24 mouse cellular contexts compared by ENCODE assay signal in genomic region chr8:124229883-124230282, GRCm38 (mm10). TPM values are rescaled to one million over a fixed set of nuclear protein-coding genes. Genes with fewer than 3 reads are reported as not detected.
DNase-seq lines count a peak whose midpoint lies in the region; ATAC-seq and TF ChIP-seq lines count a peak whose summit lies in the region.
"Had no signal": no experiment of that assay in that cellular context is flagged by ENCODE, and none has a peak within 500 bp of the region (broad histone marks: within the 10 kb centered on the region; RNA-seq: fewer than 3 reads in every experiment).

No protein-coding gene starts in this region.

- H3K36me3 ChIP-seq in heart, embryonic 11.5 days (ENCODE audit: control insufficient read depth, insufficient read depth, low read length) = no peaks in the 10 kb centered on the region
- no peaks in the 10 kb centered on the region for H3K36me3 ChIP-seq in heart, postnatal 0 days (replicated peaks; ENCODE audit: control insufficient read depth, insufficient read depth, low read length)
- peaks cover 20% of the 10 kb centered on the region for H3K36me3 ChIP-seq in megakaryocyte, embryonic 14.5 days (replicated peaks; ENCODE audit: low read length)
- H3K36me3 ChIP-seq in neural tube, embryonic 15.5 days = no peaks in the 10 kb centered on the region
- H3K36me3 ChIP-seq: embryonic facial prominence, embryonic 15.5 days; hindbrain, embryonic 13.5 days; limb, embryonic 10.5 days; liver, embryonic 15.5 days had no signal

- no peak for ATAC-seq in heart, embryonic 11.5 days (replicated peaks; ENCODE audit: insufficient number of reproducible peaks, low FRiP score, low TSS enrichment)
- no peak for ATAC-seq in heart, postnatal 0 days (ENCODE audit: insufficient read depth, low read depth)
- ATAC-seq in neural tube, embryonic 15.5 days (ENCODE audit: low FRiP score) = no peak
- ATAC-seq: forebrain, embryonic 14.5 days; inflammation-experienced regulatory T-cells, adult 6 months had no signal

- no peak overlapping the region for H3K4me3 ChIP-seq in heart, embryonic 11.5 days (ENCODE audit: low read depth, low read length)
- H3K4me3 ChIP-seq in heart, postnatal 0 days (ENCODE audit: low read depth, low read length) = no peak overlapping the region
- peak overlapping the region; percentile 20 for H3K4me3 ChIP-seq in bone marrow macrophage, adult 2 months (ENCODE audit: insufficient read depth, low read length)
- peak overlapping the region; percentile 86 for H3K4me3 ChIP-seq in megakaryocyte, embryonic 14.5 days (replicated peaks)
- H3K4me3 ChIP-seq in neural tube, embryonic 15.5 days (replicated peaks) = no peak overlapping the region
- H3K4me3 ChIP-seq: gastrocnemius, adult 2 months; hindbrain, embryonic 13.5 days; limb, embryonic 10.5 days; liver, embryonic 15.5 days had no signal

- no peak overlapping the region for H3K9ac ChIP-seq in heart, embryonic 11.5 days (ENCODE audit: low read depth, low read length)
- H3K9ac ChIP-seq in heart, postnatal 0 days (replicated peaks; ENCODE audit: low read depth, low read length) = no peak overlapping the region
- no peak overlapping the region for H3K9ac ChIP-seq in neural tube, embryonic 15.5 days (replicated peaks)
- H3K9ac ChIP-seq: embryonic facial prominence, embryonic 15.5 days; hindbrain, embryonic 13.5 days; liver, embryonic 15.5 days had no signal

- H3K4me1 ChIP-seq in heart, embryonic 11.5 days (ENCODE audit: control insufficient read depth, insufficient read depth, low read length) = peaks cover 33% of the 10 kb centered on the region
- 0 out of 2 replicates have a peak, but pooled peaks cover 8% of the 10 kb centered on the region for H3K4me1 ChIP-seq in heart, postnatal 0 days (ENCODE audit: control insufficient read depth, insufficient read depth)
- peaks cover 44% of the 10 kb centered on the region for H3K4me1 ChIP-seq in bone marrow macrophage, adult 2 months (ENCODE audit: control insufficient read depth, insufficient read depth, low read length)
- H3K4me1 ChIP-seq in megakaryocyte, embryonic 14.5 days = peaks cover 85% of the 10 kb centered on the region
- H3K4me1 ChIP-seq in neural tube, embryonic 15.5 days = peaks cover 30% of the 10 kb centered on the region

- H3K27ac ChIP-seq in heart, embryonic 11.5 days (ENCODE audit: low read depth, low read length) = peak overlapping the region; percentile 75
- H3K27ac ChIP-seq in heart, postnatal 0 days (ENCODE audit: low read depth) = peak overlapping the region; percentile 78
- H3K27ac ChIP-seq in bone marrow macrophage, adult 2 months (ENCODE audit: insufficient read depth, low read depth, low read length) = peak overlapping the region; percentile 81
- H3K27ac ChIP-seq in neural tube, embryonic 15.5 days (replicated peaks) = no peak overlapping the region
- H3K27ac ChIP-seq: embryonic facial prominence, embryonic 15.5 days; gastrocnemius, adult 2 months; hindbrain, embryonic 13.5 days; limb, embryonic 10.5 days; liver, embryonic 15.5 days had no signal

- peaks cover 2% of the 10 kb centered on the region; the same call in 1 of the 2 replicates for H3K27me3 ChIP-seq in heart, embryonic 11.5 days (ENCODE audit: control insufficient read depth, insufficient read depth, low read length)
- no peaks in the 10 kb centered on the region for H3K27me3 ChIP-seq in heart, postnatal 0 days (ENCODE audit: control insufficient read depth, insufficient read depth, low read length)
- H3K27me3 ChIP-seq in megakaryocyte, embryonic 14.5 days (replicated peaks) = peaks cover 2% of the 10 kb centered on the region
- H3K27me3 ChIP-seq in neural tube, embryonic 15.5 days (replicated peaks) = no peaks in the 10 kb centered on the region
- H3K27me3 ChIP-seq: embryonic facial prominence, embryonic 15.5 days; hindbrain, embryonic 13.5 days had no signal

- H3K4me2 ChIP-seq in heart, embryonic 11.5 days = peak overlapping the region; percentile 100; the same call in 1 of the 2 replicates
- no peak overlapping the region for H3K4me2 ChIP-seq in heart, postnatal 0 days (ENCODE audit: low read depth, low read length)
- no peak overlapping the region for H3K4me2 ChIP-seq in neural tube, embryonic 15.5 days
- H3K4me2 ChIP-seq: embryonic facial prominence, embryonic 15.5 days; hindbrain, embryonic 13.5 days; liver, embryonic 15.5 days; midbrain, embryonic 11.5 days had no signal

- TF ChIP-seq CTCF in heart, postnatal 0 days (IDR thresholded peaks at IDR 0.05; ENCODE audit: low read depth) = no peak
- TF ChIP-seq CTCF in bone marrow macrophage, adult 2 months (IDR thresholded peaks at IDR 0.05; ENCODE audit: low read depth, low read length) = no peak

- no peaks in the 10 kb centered on the region for H3K9me3 ChIP-seq in heart, embryonic 11.5 days (replicated peaks; ENCODE audit: control insufficient read depth, low read length)
- H3K9me3 ChIP-seq in heart, postnatal 0 days (replicated peaks; ENCODE audit: control insufficient read depth, low read length) = no peaks in the 10 kb centered on the region
- no peaks in the 10 kb centered on the region for H3K9me3 ChIP-seq in megakaryocyte, embryonic 14.5 days
- H3K9me3 ChIP-seq in neural tube, embryonic 15.5 days (replicated peaks) = no peaks in the 10 kb centered on the region
- H3K9me3 ChIP-seq: embryonic facial prominence, embryonic 15.5 days; hindbrain, embryonic 13.5 days; limb, embryonic 10.5 days; liver, embryonic 15.5 days had no signal

- WGBS in heart, embryonic 11.5 days (ENCODE audit: insufficient replicate concordance) = 45% methylated on average over 2 of the region's 2 CpGs
- 43% methylated on average over 2 of the region's 2 CpGs for WGBS in heart, postnatal 0 days
- WGBS in neural tube, embryonic 15.5 days = 78% methylated on average over 2 of the region's 2 CpGs

- no peak for TF ChIP-seq EP300 in heart, postnatal 0 days (IDR thresholded peaks at IDR 0.05; ENCODE audit: low read depth)

- DNase-seq in heart, adult 8-10 months (ENCODE audit: low spot score) = no peak
- DNase-seq in heart, postnatal 0 days (ENCODE audit: low spot score) = no peak
- no peak for DNase-seq in heart, adult 9 months (ENCODE audit: low spot score in 2 of 2)
- no peak for DNase-seq in right cerebral cortex, postnatal 10 days (ENCODE audit: low spot score in 2 of 2)
- DNase-seq: adrenal gland, postnatal 14 days; B cell, adult 2 months; gastrocnemius, adult 2 months; kidney, adult 8-10 months; kidney, postnatal 10 days; liver; lung, postnatal 4 days; right cerebral cortex, postnatal 14 days; spleen, adult 18-20 months had no signal

- TF ChIP-seq POLR2A in bone marrow macrophage, adult 2 months (IDR thresholded peaks at IDR 0.05; ENCODE audit: borderline replicate concordance, low read depth, low read length) = no peak

RNA-seq across cellular contexts. Expression of gene Galnt2, which starts 1.3 kb away (rescaled TPM):
- polyA plus RNA-seq in heart, embryonic 11.5 days (2014; fragmentation: Nextera tagmentation; extraction: Ambion mirVana) = 63.2 and 72.3 TPM in 2 replicates
- total RNA-seq in heart, adult 8-10 months (2022) = 10 to 100 TPM; 32.0 to 40.3 (median 33.8) TPM
- 30.0 and 35.4 TPM in 2 replicates for total RNA-seq in heart, postnatal 0 days (2014; rRNA removed; ENCODE audit: low replicate concordance)
- polyA plus RNA-seq in heart, postnatal 0 days (2015; fragmentation: Nextera tagmentation; extraction: Ambion mirVana) = 24.6 and 30.3 TPM in 2 replicates
- polyA plus RNA-seq in bone marrow macrophage, adult 2 months (2012; ENCODE audit: insufficient read depth, insufficient read length, missing spikeins) = 43.9 and 57.1 TPM in 2 replicates
- 55.0 and 143 TPM in 2 replicates for polyA plus RNA-seq in megakaryocyte, embryonic 14.5 days (2012; ENCODE audit: insufficient read depth, low replicate concordance)
- 59.7 and 62.7 TPM in 2 replicates for polyA plus RNA-seq in neural tube, embryonic 15.5 days (2015; fragmentation: Nextera tagmentation; extraction: Ambion mirVana)

Comparison
In these comparisons a context has a peak if more than half of its experiments do, and no peak if none do; other contexts are left out.
1. H3K4me3 ChIP-seq: peak in bone marrow macrophage, adult 2 months (single experiment) and megakaryocyte, embryonic 14.5 days (single experiment); none in heart, embryonic 11.5 days (single experiment), heart, postnatal 0 days (single experiment) and neural tube, embryonic 15.5 days (single experiment).